In the genomic region with DNA sequence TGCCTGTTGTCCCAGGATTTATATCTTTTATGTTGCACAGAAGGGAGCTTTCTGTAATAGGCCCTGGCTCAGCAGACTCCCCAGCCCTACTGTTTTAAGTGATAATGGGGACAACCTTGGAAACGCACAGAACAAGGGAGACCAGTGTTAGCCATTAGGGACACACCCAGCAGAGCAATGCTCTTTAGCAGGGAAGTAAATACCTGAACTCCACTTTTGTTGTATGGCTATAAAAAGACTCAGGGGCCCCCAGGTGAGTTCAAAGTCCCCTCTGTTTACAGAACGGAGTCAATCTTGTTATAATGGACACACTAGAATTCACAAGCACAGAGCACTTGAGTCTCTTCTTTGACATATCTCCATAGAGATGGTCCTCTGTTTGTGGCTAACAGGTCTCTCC, we compare ENCODE assay signal across 15 mouse cellular contexts.
"Had no signal": no experiment of that assay in that cellular context is flagged by ENCODE, and none has a peak within 500 bp of the region (broad histone marks: within the 10 kb centered on the region; RNA-seq: fewer than 3 reads in every experiment).

No protein-coding gene starts in this region.

- ATAC-seq: midbrain, embryonic 16.5 days had no signal

- H3K4me2 ChIP-seq: limb, embryonic 13.5 days; liver, embryonic 11.5 days; liver, embryonic 15.5 days; lung, embryonic 14.5 days; midbrain, embryonic 12.5 days; neural tube, embryonic 13.5 days had no signal

- H3K4me1 ChIP-seq: liver, embryonic 15.5 days had no signal

- H3K27ac ChIP-seq: kidney, postnatal 0 days; limb, embryonic 13.5 days; liver, embryonic 15.5 days; midbrain, embryonic 12.5 days; neural tube, embryonic 13.5 days had no signal

- DNase-seq: kidney, adult 11 months; kidney, adult 9 months; kidney, postnatal 36 days; left cerebral cortex, postnatal 4 days; lung, embryonic 14.5 days; retina, postnatal 1 day; thymus, adult 2 months; thymus, postnatal 25 days had no signal

- H3K9ac ChIP-seq: limb, embryonic 13.5 days; liver, embryonic 15.5 days; lung, embryonic 14.5 days; midbrain, embryonic 12.5 days; neural tube, embryonic 13.5 days had no signal

- H3K4me3 ChIP-seq: limb, embryonic 13.5 days; liver, embryonic 15.5 days; midbrain, embryonic 12.5 days; neural tube, embryonic 13.5 days had no signal

- H3K9me3 ChIP-seq: limb, embryonic 13.5 days; liver, embryonic 15.5 days; midbrain, embryonic 12.5 days; neural tube, embryonic 13.5 days had no signal

- H3K36me3 ChIP-seq: limb, embryonic 13.5 days; liver, embryonic 15.5 days; midbrain, embryonic 12.5 days; neural tube, embryonic 13.5 days had no signal

- H3K27me3 ChIP-seq: limb, embryonic 13.5 days; liver, embryonic 15.5 days; midbrain, embryonic 12.5 days; neural tube, embryonic 13.5 days had no signal
